Mouse (Mus musculus) activated CD4-positive, CD25-positive, alpha-beta regulatory T cell, adult 9 weeks (primary cell): Measurements from ENCODE around the gene Gm21860. TPM values are rescaled to one million over a fixed set of nuclear protein-coding genes. Genes with fewer than 3 reads are reported as not detected.

ENCODE experiments used
- polyA plus RNA-seq: library from polyadenylated mRNA; unstranded; fragments of 100-300 nt; shearing (Covaris generic); gene quantifications from one replicate; pipeline ENCODE4 v1.2.1, GENCODE M21; 2017

Gene Gm21860
- not detected for polyA plus RNA-seq

DNA sequence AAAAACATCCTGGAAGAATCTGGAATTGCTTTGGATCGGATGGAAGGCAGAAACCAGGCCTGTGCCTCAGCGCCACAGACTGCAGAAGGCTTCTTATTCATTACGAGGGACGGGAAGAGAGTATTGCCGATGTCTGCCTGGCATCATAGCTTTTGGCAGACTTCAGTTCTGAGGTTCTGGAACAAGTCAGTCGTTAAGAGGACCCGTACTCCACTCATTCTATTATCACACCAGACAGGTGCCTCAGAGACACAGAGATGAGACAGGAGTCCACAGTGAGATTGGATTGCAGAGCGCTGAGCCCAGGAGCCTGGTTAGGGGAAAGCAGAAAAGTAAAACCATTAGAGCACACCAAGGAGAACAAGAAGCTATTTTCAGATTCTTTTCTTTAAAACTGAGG lies at the start of gene Gm21860:
Gene Gm21860, minus strand, starts transcription at position 101 of the 400 bp plus-strand sequence.

DNA sequence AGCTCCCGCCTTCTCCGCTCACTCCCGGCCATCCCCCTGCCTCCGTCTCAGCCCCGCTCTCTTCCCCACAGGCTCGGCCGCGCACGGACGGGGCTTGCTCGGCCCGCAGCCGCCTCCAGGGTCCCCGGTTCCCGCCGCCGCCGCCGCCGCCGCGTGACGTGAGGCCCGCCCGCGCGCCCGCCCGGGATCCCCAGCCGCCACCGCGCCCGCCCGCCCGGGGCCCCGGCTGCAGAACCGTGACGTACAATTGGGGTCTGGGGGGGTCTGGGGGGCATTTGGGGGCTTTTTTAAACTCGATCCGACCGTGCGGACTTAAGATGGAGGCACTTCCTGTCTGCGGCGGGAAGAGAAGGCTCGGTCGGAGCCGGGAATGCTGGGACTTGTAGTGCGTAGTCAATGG lies 29.8 kb upstream of the Gm21860 start, which contains the start of gene Gm47283:
Gene Gm47283, plus strand, starts transcription at position 301 of the 400 bp plus-strand sequence.

Other genes with a start within 250 kb of the Gm21860 start
- gene Gm47283, start 29.9 kb upstream of the Gm21860 start, polyA plus RNA-seq = not detected
- not detected for gene Gm21748, start 84.4 kb upstream of the Gm21860 start, polyA plus RNA-seq